Mouse (Mus musculus): ENCODE data around the gene Apol9b.

DNA sequence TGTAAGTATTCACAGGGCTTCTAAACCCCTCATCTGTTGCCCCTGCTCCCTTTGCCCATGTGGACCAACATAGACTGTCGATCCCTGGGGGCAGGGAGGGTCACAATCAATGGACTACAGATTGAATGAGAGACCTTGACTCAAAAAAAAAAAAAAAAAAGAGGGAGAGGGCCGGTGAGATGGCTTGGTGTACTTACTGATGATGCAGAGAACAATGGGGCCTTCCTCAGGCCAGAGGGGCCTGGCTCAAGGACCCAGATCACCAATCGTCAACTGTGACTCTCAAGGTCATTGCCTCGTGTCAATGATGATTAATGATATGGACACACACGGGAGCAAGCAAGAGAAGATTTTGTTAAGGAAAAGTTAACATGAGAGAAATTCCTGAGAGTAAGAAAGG, 15.8 kb downstream of the Apol9b start:
- no peak for TF ChIP-seq POLR2A (IDR thresholded peaks at IDR 0.05; ENCODE audit: low read depth, low read length)
- no peak for TF ChIP-seq CTCF (IDR thresholded peaks at IDR 0.05; ENCODE audit: extremely low read depth, insufficient read depth, insufficient read length, insufficient replicate concordance)

Data from spleen, adult 2 months (tissue).